Mouse (Mus musculus) cerebellum, postnatal 25 days (tissue): ENCODE results near the gene 2210011C24Rik.
"Not testable (repeated sequence)": the region's sequence is repeated elsewhere in the genome, so short reads cannot be mapped to it uniquely, and the experiment has no call there.

Experiments used
- DNase-seq, 2 experiments: peaks; one replicate each; pipeline ENCODE4 v3.0.0; 2021; ENCODE audit warnings: mixed read lengths in 2 of 2

The 2210011C24Rik gene

GRCm38 (mm10) chr8:83992488-83992887, 19.5 kb downstream of the 2210011C24Rik start:
- DNase-seq, result no peak

- DNase-seq, result no peak
Observed at GRCm38 (mm10) chr8:83990170-83990569, 21.8 kb downstream of the 2210011C24Rik start.

- DNase-seq, result no peak
Observed at GRCm38 (mm10) chr8:83989243-83989642, 22.7 kb downstream of the 2210011C24Rik start.

GRCm38 (mm10) chr8:83983222-83983621, 28.7 kb downstream of the 2210011C24Rik start:
- DNase-seq, result not testable (repeated sequence)

- peak in 1 of 2 experiments; percentile 3 for DNase-seq
Observed at GRCm38 (mm10) chr8:83982449-83982848, 29.5 kb downstream of the 2210011C24Rik start.

GRCm38 (mm10) chr8:83981533-83981932, 30.4 kb downstream of the 2210011C24Rik start:
- peak; percentile 53 to 60 for DNase-seq

- peak; percentile 41 to 56 for DNase-seq
Observed at GRCm38 (mm10) chr8:83980845-83981244, 31.1 kb downstream of the 2210011C24Rik start.

GRCm38 (mm10) chr8:83980250-83980649, 31.7 kb downstream of the 2210011C24Rik start:
- DNase-seq, result peak; percentile 46 to 47

- DNase-seq, result peak in 1 of 2 experiments; percentile 25
Observed at GRCm38 (mm10) chr8:83978200-83978599, 33.8 kb downstream of the 2210011C24Rik start.

- peak; percentile 12 to 31 for DNase-seq
Observed at GRCm38 (mm10) chr8:83977646-83978045, 34.3 kb downstream of the 2210011C24Rik start.

GRCm38 (mm10) chr8:83976779-83977350, 35.1 kb downstream of the 2210011C24Rik start:
- DNase-seq, result peak in 1 of 2 experiments; percentile 34

GRCm38 (mm10) chr8:83976101-83976630, 35.8 kb downstream of the 2210011C24Rik start:
- DNase-seq, result no peak

GRCm38 (mm10) chr8:83974521-83974920, 37.5 kb downstream of the 2210011C24Rik start:
- no peak for DNase-seq

GRCm38 (mm10) chr8:83973161-83974031, 38.6 kb downstream of the 2210011C24Rik start:
- DNase-seq, result peak; percentile 46 to 70

- peak; percentile 96 to 98 for DNase-seq
Observed at GRCm38 (mm10) chr8:83972150-83973120, 39.5 kb downstream of the 2210011C24Rik start, which contains the start of gene Prkaca. TSS of gene Prkaca (plus strand) at chr8:83972993.

GRCm38 (mm10) chr8:83971661-83972060, 40.3 kb downstream of the 2210011C24Rik start:
- DNase-seq, result no peak

GRCm38 (mm10) chr8:83971121-83971520, 40.9 kb downstream of the 2210011C24Rik start:
- DNase-seq, result no peak

- DNase-seq, result no peak
Observed at GRCm38 (mm10) chr8:83967701-83968100, 44.3 kb downstream of the 2210011C24Rik start.

- no peak for DNase-seq
Observed at GRCm38 (mm10) chr8:83964015-83964765, 47.8 kb downstream of the 2210011C24Rik start.
